ENCODE assay signal across 7 mouse cellular contexts in genomic region chr17:46553469-46553868, GRCm38 (mm10). TPM values are rescaled to one million over a fixed set of nuclear protein-coding genes. Genes with fewer than 3 reads are reported as not detected.
DNase-seq lines count a peak whose midpoint lies in the region; ATAC-seq and TF ChIP-seq lines count a peak whose summit lies in the region.

No protein-coding gene starts in this region.

- no peaks in the 10 kb centered on the region for H3K9me3 ChIP-seq in lung, embryonic 16.5 days (ENCODE audit: control insufficient read depth, low read length)
- no peaks in the 10 kb centered on the region for H3K9me3 ChIP-seq in forebrain, embryonic 16.5 days (ENCODE audit: control insufficient read depth, low read length)
- H3K9me3 ChIP-seq in limb, embryonic 11.5 days (ENCODE audit: control insufficient read depth, low read length): no peaks in the 10 kb centered on the region

- H3K4me2 ChIP-seq in lung, embryonic 16.5 days (ENCODE audit: low read depth, low read length): peak overlapping the region; percentile 90
- H3K4me2 ChIP-seq in forebrain, embryonic 16.5 days (ENCODE audit: low read length): peak overlapping the region; percentile 87
- H3K4me2 ChIP-seq in limb, embryonic 11.5 days (ENCODE audit: low read depth, severe bottlenecking): peak overlapping the region; percentile 95

- peak overlapping the region; percentile 73 for H3K4me3 ChIP-seq in lung, embryonic 16.5 days (ENCODE audit: low read length)
- peak overlapping the region; percentile 40 for H3K4me3 ChIP-seq in forebrain, embryonic 16.5 days (replicated peaks; ENCODE audit: low read length)
- H3K4me3 ChIP-seq in limb, embryonic 11.5 days (ENCODE audit: low read depth, low read length): peak overlapping the region; percentile 21
- peak overlapping the region; percentile 55 for H3K4me3 ChIP-seq in small intestine, adult 2 months (ENCODE audit: low read depth, low read length)

- DNase-seq in lung, postnatal 36 days: no peak
- no peak for DNase-seq in limb, embryonic 11.5 days (ENCODE audit: low spot score)
- no peak for DNase-seq in adipocyte (ENCODE audit: low spot score)
- no peak for DNase-seq in spleen, postnatal 10 days (ENCODE audit: low spot score in 2 of 2)

- ATAC-seq in lung, embryonic 16.5 days (ENCODE audit: low read depth): no peak
- ATAC-seq in forebrain, embryonic 16.5 days: no peak
- ATAC-seq in limb, embryonic 11.5 days (ENCODE audit: insufficient number of reproducible peaks, low FRiP score, low TSS enrichment, low read depth): no peak

- H3K4me1 ChIP-seq in lung, embryonic 16.5 days (replicated peaks; ENCODE audit: control insufficient read depth, insufficient read depth, low read length): peaks cover 35% of the 10 kb centered on the region
- peaks cover 31% of the 10 kb centered on the region for H3K4me1 ChIP-seq in forebrain, embryonic 16.5 days (replicated peaks; ENCODE audit: control insufficient read depth, insufficient read depth, low read length)
- H3K4me1 ChIP-seq in limb, embryonic 11.5 days (ENCODE audit: control insufficient read depth, insufficient read depth, low read length): peaks cover 31% of the 10 kb centered on the region
- peaks cover 9% of the 10 kb centered on the region for H3K4me1 ChIP-seq in small intestine, adult 2 months (ENCODE audit: control insufficient read depth, insufficient read depth, insufficient read length, low read length)

- H3K27me3 ChIP-seq in lung, embryonic 16.5 days (ENCODE audit: control insufficient read depth, insufficient read depth, low read depth, low read length): no peaks in the 10 kb centered on the region
- no peaks in the 10 kb centered on the region for H3K27me3 ChIP-seq in forebrain, embryonic 16.5 days (replicated peaks; ENCODE audit: control insufficient read depth, insufficient read depth, low read length)
- no peaks in the 10 kb centered on the region for H3K27me3 ChIP-seq in limb, embryonic 11.5 days (ENCODE audit: control insufficient read depth, insufficient read depth, low read length)
- no peaks in the 10 kb centered on the region for H3K27me3 ChIP-seq in small intestine, adult 2 months (ENCODE audit: control insufficient read depth, insufficient read depth, low read length)

- no peak for TF ChIP-seq POLR2A in small intestine, adult 2 months (IDR thresholded peaks at IDR 0.05; ENCODE audit: low read depth, low read length)

- H3K36me3 ChIP-seq in lung, embryonic 16.5 days (ENCODE audit: control insufficient read depth, insufficient read depth, low read length): peaks cover 25% of the 10 kb centered on the region
- peaks cover 14% of the 10 kb centered on the region for H3K36me3 ChIP-seq in forebrain, embryonic 16.5 days (ENCODE audit: control insufficient read depth, insufficient read depth)
- peaks cover 19% of the 10 kb centered on the region for H3K36me3 ChIP-seq in limb, embryonic 11.5 days (ENCODE audit: control insufficient read depth, insufficient read depth, low read length)
- peaks cover 33% of the 10 kb centered on the region for H3K36me3 ChIP-seq in small intestine, adult 2 months (ENCODE audit: control insufficient read depth, insufficient read depth, low read length)

- 28% methylated on average over 11 of the region's 11 CpGs for WGBS in lung, embryonic 16.5 days
- WGBS in forebrain, embryonic 16.5 days: 47% methylated on average over 11 of the region's 11 CpGs
- 39% methylated on average over 11 of the region's 11 CpGs for WGBS in limb, embryonic 11.5 days
- WGBS in small intestine, adult 2 months: 59% methylated on average over 11 of the region's 11 CpGs

- no peak for TF ChIP-seq CTCF in small intestine, adult 2 months (IDR thresholded peaks at IDR 0.05; ENCODE audit: extremely low read depth, insufficient read length, insufficient replicate concordance, low read depth, low read length)

- peak overlapping the region; percentile 91 for H3K27ac ChIP-seq in lung, embryonic 16.5 days (ENCODE audit: low read length)
- H3K27ac ChIP-seq in forebrain, embryonic 16.5 days (ENCODE audit: low read length): peak overlapping the region; percentile 65; the same call in 1 of the 2 replicates
- peak overlapping the region; percentile 47; the same call in 1 of the 2 replicates for H3K27ac ChIP-seq in limb, embryonic 11.5 days (replicated peaks; ENCODE audit: low read depth, low read length)
- peak overlapping the region; percentile 74 for H3K27ac ChIP-seq in small intestine, adult 2 months (ENCODE audit: insufficient read depth, low read depth, low read length)

- H3K9ac ChIP-seq in lung, embryonic 16.5 days (ENCODE audit: low read length): peak overlapping the region; percentile 63
- H3K9ac ChIP-seq in forebrain, embryonic 16.5 days (replicated peaks; ENCODE audit: low read depth, low read length): peak overlapping the region; percentile 28; the same call in 1 of the 2 replicates
- H3K9ac ChIP-seq in limb, embryonic 11.5 days (ENCODE audit: low read length): no peak overlapping the region

RNA-seq across cellular contexts. Expression of gene Srf, which starts 2.5 kb away (rescaled TPM):
- 6.1 and 6.5 TPM in 2 replicates for polyA plus RNA-seq in lung, embryonic 16.5 days (2015; fragmentation: Nextera tagmentation; extraction: Ambion mirVana)
- polyA plus RNA-seq in forebrain, embryonic 16.5 days (2015; fragmentation: Nextera tagmentation; extraction: Ambion mirVana): 3.4 and 3.6 TPM in 2 replicates
- polyA plus RNA-seq in limb, embryonic 11.5 days (2014; fragmentation: Nextera tagmentation; extraction: Ambion mirVana): 8.3 and 9.8 TPM in 2 replicates
- polyA plus RNA-seq in small intestine, adult 2 months (2012; rRNA removed): 103 and 183 TPM in 2 replicates

RNA-seq across cellular contexts. Expression of gene Cul9, which starts 7.3 kb away (rescaled TPM):
- 4.0 and 4.1 TPM in 2 replicates for polyA plus RNA-seq in lung, embryonic 16.5 days (2015; fragmentation: Nextera tagmentation; extraction: Ambion mirVana)
- 17.3 and 19.8 TPM in 2 replicates for polyA plus RNA-seq in forebrain, embryonic 16.5 days (2015; fragmentation: Nextera tagmentation; extraction: Ambion mirVana)
- 3.8 and 3.9 TPM in 2 replicates for polyA plus RNA-seq in limb, embryonic 11.5 days (2014; fragmentation: Nextera tagmentation; extraction: Ambion mirVana)
- 5.0 and 5.8 TPM in 2 replicates for polyA plus RNA-seq in small intestine, adult 2 months (2012; rRNA removed)

RNA-seq across cellular contexts. Expression of gene Dnph1, which starts 57.0 kb away (rescaled TPM):
- polyA plus RNA-seq in lung, embryonic 16.5 days (2015; fragmentation: Nextera tagmentation; extraction: Ambion mirVana): 33.4 and 37.2 TPM in 2 replicates
- 26.0 and 26.6 TPM in 2 replicates for polyA plus RNA-seq in forebrain, embryonic 16.5 days (2015; fragmentation: Nextera tagmentation; extraction: Ambion mirVana)
- 59.7 and 62.3 TPM in 2 replicates for polyA plus RNA-seq in limb, embryonic 11.5 days (2014; fragmentation: Nextera tagmentation; extraction: Ambion mirVana)
- polyA plus RNA-seq in small intestine, adult 2 months (2012; rRNA removed): 3.3 and 6.3 TPM in 2 replicates

Comparison
In these comparisons a context has a peak if more than half of its experiments do, and no peak if none do; other contexts are left out.
1. H3K4me3 ChIP-seq: peak in every context shown above with its lines; median percentile 73 in lung, embryonic 16.5 days; 55 in small intestine, adult 2 months; 40 in forebrain, embryonic 16.5 days; 21 in limb, embryonic 11.5 days.